Mouse (Mus musculus) frontal cortex, postnatal 36 days (tissue): Measurements from ENCODE around the gene Runx2.

Experiments used
- DNase-seq, 2 experiments: peaks; one replicate each; pipeline ENCODE4 v3.0.0; 2022; ENCODE audit warnings: low spot score in 2 of 2

The Runx2 gene

GRCm38 (mm10) chr17:44623271-44623670 is 191.3 kb downstream of the Runx2 start:
- no peak for DNase-seq

- no peak for DNase-seq
Observed at GRCm38 (mm10) chr17:44620456-44620855, 194.1 kb downstream of the Runx2 start.

- DNase-seq = peak; percentile 54 to 63
Observed at GRCm38 (mm10) chr17:44618691-44619090, 195.9 kb downstream of the Runx2 start.

- peak; percentile 82 to 88 for DNase-seq
Observed at GRCm38 (mm10) chr17:44618175-44618574, 196.4 kb downstream of the Runx2 start.

GRCm38 (mm10) chr17:44617741-44618140 is 196.9 kb downstream of the Runx2 start:
- no peak for DNase-seq

GRCm38 (mm10) chr17:44613716-44614715 is 200.6 kb downstream of the Runx2 start:
- DNase-seq = peak; percentile 68 to 79

GRCm38 (mm10) chr17:44612641-44613040 is 202.0 kb downstream of the Runx2 start:
- no peak for DNase-seq

GRCm38 (mm10) chr17:44612002-44612401 is 202.6 kb downstream of the Runx2 start:
- no peak for DNase-seq

- no peak for DNase-seq
Observed at GRCm38 (mm10) chr17:44611543-44611942, 203.1 kb downstream of the Runx2 start.

GRCm38 (mm10) chr17:44610828-44611227 is 203.8 kb downstream of the Runx2 start:
- no peak for DNase-seq

- DNase-seq = no peak
Observed at GRCm38 (mm10) chr17:44609897-44610641, 204.5 kb downstream of the Runx2 start.

GRCm38 (mm10) chr17:44609356-44609755 is 205.2 kb downstream of the Runx2 start:
- DNase-seq = no peak

- DNase-seq = no peak
Observed at GRCm38 (mm10) chr17:44608907-44609306, 205.7 kb downstream of the Runx2 start.

- DNase-seq = no peak
Observed at GRCm38 (mm10) chr17:44607383-44607782, 207.2 kb downstream of the Runx2 start.

GRCm38 (mm10) chr17:44606245-44606644 is 208.4 kb downstream of the Runx2 start:
- no peak for DNase-seq

GRCm38 (mm10) chr17:44605749-44606148 is 208.8 kb downstream of the Runx2 start:
- DNase-seq = no peak

GRCm38 (mm10) chr17:44603170-44603569 is 211.4 kb downstream of the Runx2 start:
- no peak for DNase-seq

GRCm38 (mm10) chr17:44601317-44602021 is 213.1 kb downstream of the Runx2 start:
- DNase-seq = no peak

GRCm38 (mm10) chr17:44599856-44600255 is 214.7 kb downstream of the Runx2 start:
- no peak for DNase-seq

GRCm38 (mm10) chr17:44599132-44599531 is 215.5 kb downstream of the Runx2 start:
- DNase-seq = no peak

- DNase-seq = no peak
Observed at GRCm38 (mm10) chr17:44597918-44598504, 216.6 kb downstream of the Runx2 start.

- DNase-seq = no peak
Observed at GRCm38 (mm10) chr17:44592737-44593090, 221.9 kb downstream of the Runx2 start.
